Mouse (Mus musculus): ENCODE results near the gene Arfgap3.
"Not testable (repeated sequence)": the region's sequence is repeated elsewhere in the genome, so short reads cannot be mapped to it uniquely, and the experiment has no call there.

- not testable (repeated sequence) for TF ChIP-seq ZNF384 (IDR thresholded peaks at IDR 0.05; ENCODE audit: low read depth, low read length); CHD2 (IDR thresholded peaks at IDR 0.05; ENCODE audit: low read depth, low read length); ZC3H11A (IDR thresholded peaks at IDR 0.05; ENCODE audit: borderline replicate concordance, low read depth, low read length); MAFK (IDR thresholded peaks at IDR 0.05; ENCODE audit: insufficient read depth, low read depth, low read length)
Measured at GRCm38 (mm10) chr15:83368702-83369101, 18.7 kb upstream of the Arfgap3 start.
